Mouse (Mus musculus): ENCODE results near the gene Chid1. TPM values are rescaled to one million over a fixed set of nuclear protein-coding genes. Genes with fewer than 3 reads are reported as not detected.

Chid1 gene
- polyA plus RNA-seq, 1 experiment from 2014 or later, result 20.8 TPM

- no peaks in the 10 kb centered on the region for H3K27me3 ChIP-seq (ENCODE audit: control insufficient read depth, insufficient read depth, low read length)
- peaks cover 5% of the 10 kb centered on the region; the same call in 1 of the 2 replicates for H3K4me1 ChIP-seq (replicated peaks; ENCODE audit: control insufficient read depth, insufficient read depth)
- no peak overlapping the region for H3K9ac ChIP-seq (ENCODE audit: low read length)
- H3K27ac ChIP-seq (replicated peaks), result no peak overlapping the region
- H3K4me3 ChIP-seq (ENCODE audit: low read depth, low read length), result no peak overlapping the region
- H3K4me2 ChIP-seq (replicated peaks; ENCODE audit: low read depth), result no peak overlapping the region
- no peak for DNase-seq (ENCODE audit: low spot score)
- TF ChIP-seq EP300 (optimal IDR thresholded peaks at IDR 0.05), result no peak
- TF ChIP-seq CTCF (IDR thresholded peaks at IDR 0.05; ENCODE audit: low read depth), result no peak
- 90% methylated on average over 1 of the region's 1 CpGs for WGBS
- no peaks in the 10 kb centered on the region for H3K36me3 ChIP-seq (ENCODE audit: control insufficient read depth, insufficient read depth, low read length)
- no peak for ATAC-seq (ENCODE audit: low FRiP score, low TSS enrichment)
- no peaks in the 10 kb centered on the region for H3K9me3 ChIP-seq (ENCODE audit: control insufficient read depth, low read length)
Observed at GRCm38 (mm10) chr7:141486239-141486638, 53.4 kb downstream of the Chid1 start.

GRCm38 (mm10) chr7:141485606-141486005 is 54.1 kb downstream of the Chid1 start:
- ATAC-seq (ENCODE audit: low FRiP score, low TSS enrichment), result no peak
- Histone ChIP-seq H3K4me2 (replicated peaks; ENCODE audit: low read depth) (no peak overlapping the region), H3K27me3 (ENCODE audit: control insufficient read depth, insufficient read depth, low read length) (no peaks in the 10 kb centered on the region), H3K9ac (ENCODE audit: low read length) (no peak overlapping the region), H3K4me3 (ENCODE audit: low read depth, low read length) (no peak overlapping the region), H3K4me1 (replicated peaks; ENCODE audit: control insufficient read depth, insufficient read depth) (peaks cover 5% of the 10 kb centered on the region; the same call in 1 of the 2 replicates), H3K36me3 (ENCODE audit: control insufficient read depth, insufficient read depth, low read length) (no peaks in the 10 kb centered on the region), H3K9me3 (ENCODE audit: control insufficient read depth, low read length) (no peaks in the 10 kb centered on the region), H3K27ac (replicated peaks) (no peak overlapping the region)
- DNase-seq (ENCODE audit: low spot score), result no peak
- 84% methylated on average over 2 of the region's 2 CpGs for WGBS
- no peak for TF ChIP-seq CTCF (IDR thresholded peaks at IDR 0.05; ENCODE audit: low read depth)
- TF ChIP-seq EP300 (optimal IDR thresholded peaks at IDR 0.05), result no peak

- WGBS, result 54% methylated on average over 2 of the region's 2 CpGs
- Histone ChIP-seq H3K27me3 (ENCODE audit: control insufficient read depth, insufficient read depth, low read length) (no peaks in the 10 kb centered on the region), H3K9me3 (ENCODE audit: control insufficient read depth, low read length) (no peaks in the 10 kb centered on the region), H3K4me2 (replicated peaks; ENCODE audit: low read depth) (no peak overlapping the region), H3K9ac (ENCODE audit: low read length) (no peak overlapping the region), H3K4me1 (replicated peaks; ENCODE audit: control insufficient read depth, insufficient read depth) (peaks cover 5% of the 10 kb centered on the region; the same call in 1 of the 2 replicates), H3K36me3 (ENCODE audit: control insufficient read depth, insufficient read depth, low read length) (no peaks in the 10 kb centered on the region), H3K4me3 (ENCODE audit: low read depth, low read length) (no peak overlapping the region), H3K27ac (replicated peaks) (no peak overlapping the region)
- no peak for DNase-seq (ENCODE audit: low spot score)
- no peak for ATAC-seq (ENCODE audit: low FRiP score, low TSS enrichment)
- TF ChIP-seq EP300 (optimal IDR thresholded peaks at IDR 0.05) (no peak), CTCF (IDR thresholded peaks at IDR 0.05; ENCODE audit: low read depth) (no peak)
Observed at GRCm38 (mm10) chr7:141485186-141485585, 54.5 kb downstream of the Chid1 start.

- Histone ChIP-seq H3K27ac (replicated peaks) (no peak overlapping the region), H3K27me3 (ENCODE audit: control insufficient read depth, insufficient read depth, low read length) (no peaks in the 10 kb centered on the region), H3K4me3 (ENCODE audit: low read depth, low read length) (no peak overlapping the region), H3K4me1 (replicated peaks; ENCODE audit: control insufficient read depth, insufficient read depth) (peaks cover 5% of the 10 kb centered on the region; the same call in 1 of the 2 replicates), H3K4me2 (replicated peaks; ENCODE audit: low read depth) (no peak overlapping the region), H3K9ac (ENCODE audit: low read length) (no peak overlapping the region), H3K9me3 (ENCODE audit: control insufficient read depth, low read length) (no peaks in the 10 kb centered on the region), H3K36me3 (ENCODE audit: control insufficient read depth, insufficient read depth, low read length) (no peaks in the 10 kb centered on the region)
- no peak for ATAC-seq (ENCODE audit: low FRiP score, low TSS enrichment)
- TF ChIP-seq CTCF (IDR thresholded peaks at IDR 0.05; ENCODE audit: low read depth) (no peak), EP300 (optimal IDR thresholded peaks at IDR 0.05) (no peak)
- WGBS, result 78% methylated on average over 4 of the region's 5 CpGs
- no peak for DNase-seq (ENCODE audit: low spot score)
Observed at GRCm38 (mm10) chr7:141484186-141485120, 55.2 kb downstream of the Chid1 start.

- ATAC-seq (ENCODE audit: low FRiP score, low TSS enrichment) (no peak), DNase-seq (ENCODE audit: low spot score) (no peak)
- no peaks in the 10 kb centered on the region for H3K9me3 ChIP-seq (ENCODE audit: control insufficient read depth, low read length)
- H3K9ac ChIP-seq (ENCODE audit: low read length), result no peak overlapping the region
- 73% methylated on average over 6 of the region's 6 CpGs for WGBS
- H3K4me3 ChIP-seq (ENCODE audit: low read depth, low read length), result no peak overlapping the region
- H3K36me3 ChIP-seq (ENCODE audit: control insufficient read depth, insufficient read depth, low read length), result no peaks in the 10 kb centered on the region
- no peak for TF ChIP-seq EP300 (optimal IDR thresholded peaks at IDR 0.05)
- TF ChIP-seq CTCF (IDR thresholded peaks at IDR 0.05; ENCODE audit: low read depth), result no peak
- H3K27me3 ChIP-seq (ENCODE audit: control insufficient read depth, insufficient read depth, low read length), result no peaks in the 10 kb centered on the region
- no peak overlapping the region for H3K27ac ChIP-seq (replicated peaks)
- H3K4me2 ChIP-seq (replicated peaks; ENCODE audit: low read depth), result no peak overlapping the region
- H3K4me1 ChIP-seq (replicated peaks; ENCODE audit: control insufficient read depth, insufficient read depth), result peaks cover 5% of the 10 kb centered on the region
Observed at GRCm38 (mm10) chr7:141483114-141483653, 56.5 kb downstream of the Chid1 start.

Measured in stomach, postnatal 0 days (tissue).